Mouse (Mus musculus): Measurements from ENCODE around the gene Olfr259.

The Olfr259 gene

GRCm38 (mm10) chr2:87114467-87114866, at the start of gene Olfr259:
TSS of gene Olfr259 (minus strand) at chr2:87114567.
- no peak for DNase-seq (ENCODE audit: low read depth, low spot score)

DNA sequence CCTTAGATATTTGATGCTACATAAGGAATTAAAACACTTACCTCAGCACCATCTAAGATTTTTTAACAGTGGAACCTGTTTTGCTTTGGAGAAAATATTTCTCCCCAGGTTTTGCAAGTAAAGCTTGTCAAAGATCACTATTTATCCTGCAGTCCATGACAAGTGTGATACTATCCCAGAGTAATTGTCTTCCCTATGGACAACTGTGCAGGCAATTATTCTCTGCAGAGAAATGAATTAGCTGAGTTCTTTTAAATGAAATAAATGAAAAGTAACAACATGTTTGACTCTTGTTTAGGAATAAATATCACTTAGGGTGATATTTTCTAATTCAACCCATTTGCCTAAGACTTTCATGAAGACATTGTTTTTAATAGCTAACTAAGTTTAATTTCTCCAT, 38.2 kb upstream of the Olfr259 start, which contains the start of gene Olfr1111:
TSS of gene Olfr1111 (minus strand) at position 101 of the 400 bp plus-strand sequence.
- DNase-seq (ENCODE audit: low read depth, low spot score) = no peak

GRCm38 (mm10) chr2:87140200-87140599, 25.8 kb upstream of the Olfr259 start, which contains the start of gene Olfr1110:
TSS of gene Olfr1110 (minus strand) at chr2:87140300.
- no peak for DNase-seq (ENCODE audit: low read depth, low spot score)

DNA sequence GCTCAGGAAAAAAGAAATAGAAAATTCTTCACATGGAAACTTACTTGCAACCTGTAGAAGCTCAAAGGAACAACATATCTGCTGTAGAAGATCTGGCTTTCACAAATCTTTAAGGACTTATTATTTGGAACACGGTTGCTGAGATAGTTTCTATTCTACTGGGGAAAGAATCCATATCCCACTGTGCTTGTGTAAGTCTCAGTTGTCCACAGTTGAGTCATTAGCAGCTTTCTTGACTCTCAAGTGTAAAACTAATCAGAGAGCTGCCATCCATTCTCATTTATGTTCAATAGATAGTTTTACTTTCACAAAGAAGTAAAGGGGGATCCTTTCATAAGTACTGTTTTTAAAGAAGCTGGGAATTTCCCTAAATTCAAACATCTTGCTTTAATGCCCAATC, 18.5 kb downstream of the Olfr259 start, which contains the start of gene Olfr1109:
TSS of gene Olfr1109 (minus strand) at position 101 of the 400 bp plus-strand sequence.
- DNase-seq (ENCODE audit: low read depth, low spot score) = no peak

DNA sequence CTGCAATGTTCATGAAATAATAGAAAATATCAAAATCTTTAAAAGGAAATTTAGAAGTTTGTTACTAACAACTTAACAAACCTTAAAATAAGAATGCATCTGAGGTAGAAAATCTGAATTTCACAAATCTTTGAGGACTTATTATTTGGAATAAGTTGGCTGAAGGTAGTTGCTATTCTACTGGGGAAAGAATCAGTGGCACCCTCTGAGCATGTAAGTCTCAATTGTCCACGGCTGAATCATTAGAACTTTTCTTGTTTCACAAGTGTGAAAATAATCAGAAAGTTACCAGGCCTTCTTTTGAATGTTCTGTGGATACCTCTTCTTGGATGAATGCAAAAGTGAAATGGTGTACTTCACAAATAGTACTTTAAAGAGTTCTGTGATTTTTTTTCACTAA, 38.6 kb downstream of the Olfr259 start, which contains the start of gene Olfr1107:
TSS of gene Olfr1107 (minus strand) at position 101 of the 400 bp plus-strand sequence.
- no peak for DNase-seq (ENCODE audit: low read depth, low spot score)
